Mouse (Mus musculus) spleen, postnatal 10 days (tissue): ENCODE data around the gene Zc3h18.

Source experiments
- DNase-seq, 2 experiments: peaks; one replicate each; pipeline ENCODE4 v3.0.0; 2021 to 2022; ENCODE audit warnings: low spot score in 2 of 2

Zc3h18 gene

DNA sequence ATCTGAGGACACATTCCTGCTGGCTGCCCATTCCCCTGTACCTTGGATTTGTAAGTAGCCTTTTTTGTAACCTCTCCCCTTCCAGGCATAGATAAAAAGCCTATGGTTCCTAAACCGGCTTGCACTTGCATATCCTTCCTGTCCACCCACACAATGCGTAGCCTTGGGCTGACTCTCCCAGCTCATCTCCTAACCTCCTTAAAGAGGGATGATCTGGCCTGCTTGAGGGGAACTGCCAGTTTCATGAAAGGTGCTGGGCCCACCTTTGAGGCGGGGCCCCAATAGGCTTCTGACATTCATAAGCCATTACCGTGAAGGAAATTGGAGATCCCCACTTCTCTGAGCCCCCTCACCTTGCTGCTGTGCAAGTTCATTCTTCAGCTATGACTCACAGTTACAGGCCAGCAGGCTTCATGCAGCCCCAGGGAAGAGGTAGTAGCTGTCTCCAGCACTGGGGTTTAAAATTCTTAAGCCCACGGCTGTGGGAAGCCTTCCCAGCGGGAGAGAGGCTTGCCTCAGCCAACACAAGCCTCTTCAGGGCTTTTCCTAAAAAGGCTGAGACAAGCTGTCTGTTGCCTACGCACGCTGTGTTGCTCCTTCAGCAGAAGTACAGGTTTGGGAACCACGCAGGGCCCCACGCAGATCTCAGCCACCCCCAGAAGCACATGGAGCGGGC is 85.2 kb downstream of the Zc3h18 start:
- no peak for DNase-seq

DNA sequence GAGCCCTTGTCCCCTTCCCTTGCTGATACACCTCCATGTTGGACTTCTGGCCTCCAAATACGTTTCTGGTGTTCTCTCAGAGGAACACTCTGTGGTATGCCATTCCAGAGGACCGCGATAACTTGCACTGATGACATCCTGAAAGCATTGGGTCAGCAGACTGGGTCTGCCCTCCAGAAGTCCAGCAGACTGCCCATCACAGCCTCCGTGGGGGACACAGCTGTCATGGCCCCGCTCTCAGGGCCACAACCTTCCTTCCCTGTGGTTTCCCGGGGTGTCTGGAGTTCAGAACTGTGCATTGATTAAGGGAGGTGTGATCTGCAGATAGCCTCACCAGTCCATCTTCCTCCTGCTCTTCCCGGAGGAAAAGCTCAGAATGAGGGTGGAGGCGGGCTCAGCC is 86.1 kb downstream of the Zc3h18 start:
- DNase-seq = no peak

DNA sequence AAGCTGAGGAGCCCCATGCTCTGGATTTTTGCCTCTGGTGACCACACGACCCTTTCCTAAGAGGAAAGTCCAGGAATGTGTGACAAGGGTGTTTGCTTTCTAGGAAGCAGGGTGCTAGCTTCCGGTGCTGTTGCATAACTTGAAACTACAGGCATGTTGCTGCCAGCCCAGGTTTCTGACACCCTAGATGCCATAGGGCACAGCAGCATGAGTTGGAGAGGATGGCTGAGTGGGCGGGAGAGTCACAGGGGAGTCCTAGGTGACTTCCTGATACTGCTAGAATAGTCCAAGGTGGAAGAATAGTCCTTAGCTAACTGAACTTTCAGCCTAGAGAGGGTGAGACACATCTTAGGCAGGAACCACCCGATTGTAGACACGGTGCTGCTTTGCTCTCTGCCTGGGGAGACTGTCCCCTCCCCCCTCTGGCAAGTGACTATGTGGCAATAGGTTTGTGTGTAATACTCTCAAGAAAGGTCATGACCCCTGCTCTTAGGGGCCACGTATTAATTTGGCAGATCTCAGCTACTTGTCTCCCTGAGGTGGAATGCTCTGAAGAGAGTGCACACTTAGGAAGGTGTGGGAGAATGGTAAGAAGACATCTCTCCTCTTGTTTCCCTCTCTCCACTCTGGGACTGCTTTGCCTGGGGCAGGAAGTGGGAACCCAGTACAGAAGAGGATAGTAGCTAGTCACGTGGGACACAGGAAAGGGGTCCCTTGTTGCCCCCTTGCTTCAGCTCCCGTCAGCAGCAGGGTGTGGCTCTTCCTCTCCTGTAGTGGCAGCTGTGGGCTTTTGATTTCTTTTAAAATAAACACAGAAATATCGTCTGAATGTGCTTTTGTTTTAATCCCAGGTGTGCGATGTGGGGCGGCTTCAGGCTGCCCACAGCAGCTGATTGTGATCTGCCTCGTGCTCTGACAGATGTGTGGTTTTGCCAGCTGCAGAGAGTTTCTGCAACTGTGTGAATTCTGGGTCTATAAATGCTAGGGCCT is 87.5 kb downstream of the Zc3h18 start:
- DNase-seq = no peak

DNA sequence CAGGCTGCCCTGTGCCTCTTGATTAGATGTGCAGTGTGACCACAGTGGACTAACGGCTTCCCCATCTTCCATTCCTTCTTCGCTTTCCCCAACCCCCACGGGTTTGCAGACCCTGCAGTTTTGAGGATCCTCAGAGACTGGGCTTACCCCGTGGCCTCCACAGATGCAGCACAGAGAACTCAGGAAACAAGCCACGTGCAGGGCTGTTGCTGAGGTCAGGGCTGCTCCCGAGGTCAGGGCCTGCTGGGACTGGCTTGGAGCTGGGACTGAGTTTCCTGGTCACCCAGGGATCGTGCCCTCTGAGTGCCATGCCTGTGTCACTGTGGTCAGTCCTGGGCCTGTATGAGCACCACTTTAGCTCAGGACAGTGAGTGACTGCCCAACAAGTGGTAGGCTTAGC is 88.6 kb downstream of the Zc3h18 start:
- DNase-seq = no peak
